Mouse (Mus musculus): ENCODE results near the gene Tspan4. TPM values are rescaled to one million over a fixed set of nuclear protein-coding genes. Genes with fewer than 3 reads are reported as not detected.

The Tspan4 gene
- polyA plus RNA-seq, 1 experiment from 2014 or later = 49.7 TPM

DNA sequence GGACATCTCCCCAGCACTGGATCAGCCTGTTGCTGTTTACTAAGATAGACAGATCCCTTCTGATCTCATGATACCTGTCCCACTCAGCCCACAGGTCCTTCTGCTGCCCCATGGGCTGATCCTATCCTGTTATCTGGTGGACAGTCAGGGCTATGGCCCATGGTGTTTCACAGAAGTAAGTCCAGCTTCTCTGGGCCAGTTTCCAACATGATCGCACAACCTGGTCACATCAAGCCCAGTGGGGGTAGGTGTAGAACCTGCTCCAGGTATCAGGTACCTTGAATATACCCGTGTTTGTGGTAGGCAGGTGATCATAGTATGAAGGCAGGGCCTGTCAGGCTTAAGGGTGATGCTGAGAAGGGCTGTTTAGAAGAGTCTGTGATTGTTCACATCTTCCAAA lies 20.3 kb downstream of the Tspan4 start:
- peaks cover 68% of the 10 kb centered on the region for H3K36me3 ChIP-seq

DNA sequence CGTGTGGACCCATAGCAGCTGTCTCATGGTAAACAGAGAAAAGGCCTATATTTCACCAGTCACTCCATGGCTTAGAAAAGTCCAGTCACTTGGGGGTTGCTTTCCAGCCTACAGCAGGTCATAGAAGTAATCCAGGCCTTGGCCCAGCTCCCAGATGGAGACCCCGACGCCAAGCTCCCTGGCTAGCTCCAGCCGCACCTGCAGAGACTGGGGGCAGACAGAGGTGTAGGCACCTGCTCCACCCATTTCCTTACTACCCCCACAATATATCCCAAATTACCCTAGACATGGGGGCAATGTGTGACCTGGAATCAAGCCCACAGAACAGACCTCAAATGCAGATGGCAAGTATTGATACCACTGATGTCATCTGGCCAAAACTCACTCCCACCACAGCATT lies 20.9 kb downstream of the Tspan4 start:
- Histone ChIP-seq H3K4me1 (replicated peaks) (peaks cover 9% of the 10 kb centered on the region), H3K27me3 (no peaks in the 10 kb centered on the region), H3K4me3 (replicated peaks) (no peak overlapping the region), H3K36me3 (peaks cover 62% of the 10 kb centered on the region), H3K4me2 (no peak overlapping the region), H3K9ac (no peak overlapping the region), H3K9me3 (replicated peaks) (no peaks in the 10 kb centered on the region), H3K27ac (no peak overlapping the region; the same call in 1 of the 2 replicates)
- no peak for DNase-seq
- no peak for ATAC-seq (ENCODE audit: low read depth)
- 77% methylated on average over 4 of the region's 4 CpGs for WGBS (ENCODE audit: insufficient replicate concordance)

More for the DNA sequence above, 20.3 kb downstream of the Tspan4 start:
- H3K9me3 ChIP-seq (replicated peaks) = no peaks in the 10 kb centered on the region
- no peak overlapping the region for H3K4me2 ChIP-seq
- DNase-seq = no peak
- ATAC-seq (ENCODE audit: low read depth) = no peak
- peaks cover 9% of the 10 kb centered on the region for H3K4me1 ChIP-seq (replicated peaks)
- 72% methylated on average over 2 of the region's 2 CpGs for WGBS (ENCODE audit: insufficient replicate concordance)
- H3K27me3 ChIP-seq = no peaks in the 10 kb centered on the region
- H3K4me3 ChIP-seq (replicated peaks) = no peak overlapping the region
- no peak overlapping the region; the same call in 1 of the 2 replicates for H3K27ac ChIP-seq
- no peak overlapping the region for H3K9ac ChIP-seq

DNA sequence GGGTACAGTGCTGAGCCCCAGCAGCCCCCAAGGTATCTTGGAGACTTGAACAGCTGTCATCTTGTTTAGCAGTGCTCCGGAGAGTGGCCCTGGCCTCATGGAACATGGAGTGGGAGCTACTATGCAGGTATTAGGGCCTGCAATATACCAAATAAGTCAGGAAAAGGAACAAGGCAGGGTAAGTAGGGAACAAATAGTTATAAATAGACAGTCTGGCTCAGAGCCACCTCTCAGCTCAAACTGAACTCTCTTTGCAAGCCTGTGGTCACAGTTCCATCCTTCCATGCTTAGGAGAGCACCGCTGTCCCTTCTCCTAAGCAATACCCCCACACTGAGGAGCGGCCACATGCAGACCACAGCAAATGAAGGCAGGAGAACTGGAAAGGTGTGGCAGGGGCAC lies 22.6 kb downstream of the Tspan4 start:
- WGBS (ENCODE audit: insufficient replicate concordance) = 81% methylated on average over 3 of the region's 3 CpGs
- DNase-seq (no peak), ATAC-seq (ENCODE audit: low read depth) (no peak)
- Histone ChIP-seq H3K4me3 (replicated peaks) (no peak overlapping the region), H3K4me2 (no peak overlapping the region), H3K27me3 (no peaks in the 10 kb centered on the region), H3K9me3 (replicated peaks) (no peaks in the 10 kb centered on the region), H3K36me3 (peaks cover 58% of the 10 kb centered on the region), H3K9ac (no peak overlapping the region), H3K4me1 (replicated peaks) (peaks cover 9% of the 10 kb centered on the region), H3K27ac (no peak overlapping the region)

DNA sequence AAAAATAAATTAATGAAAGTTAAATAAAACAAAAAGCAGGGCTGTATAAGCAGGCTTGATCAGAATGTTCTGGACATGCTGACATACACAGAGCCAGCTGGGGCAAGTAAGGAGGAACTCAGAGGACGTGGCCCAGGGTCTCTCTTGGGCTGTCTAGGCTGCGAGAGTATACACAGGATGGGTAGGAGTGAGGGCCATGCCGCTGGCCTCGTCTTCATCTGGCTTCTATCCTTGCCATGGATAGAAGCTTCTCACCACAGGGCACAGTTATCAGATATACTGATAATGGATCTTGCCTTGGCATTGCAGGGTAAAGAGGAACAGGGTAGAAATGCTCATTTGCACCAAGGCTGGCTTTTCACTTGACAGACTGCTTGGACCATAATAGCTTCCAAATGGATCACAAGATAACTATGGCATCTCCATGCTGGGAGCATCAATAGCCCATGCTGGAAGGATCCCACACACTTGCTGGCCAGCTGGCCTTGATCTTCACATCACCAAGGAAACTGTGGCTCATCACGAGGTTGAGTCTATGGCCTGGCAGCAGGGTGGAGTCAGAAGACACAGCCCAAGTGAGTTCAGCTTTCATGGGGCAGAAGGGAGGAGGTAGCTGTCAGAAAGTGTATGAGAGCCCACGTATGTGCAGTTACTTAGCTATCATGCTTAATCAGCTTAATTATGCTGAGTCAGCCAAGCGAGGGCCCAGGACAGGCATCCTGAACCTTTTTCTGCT lies 26.9 kb downstream of the Tspan4 start:
- H3K4me2 ChIP-seq = no peak overlapping the region
- H3K27ac ChIP-seq = peak overlapping the region; percentile 61
- no peak for ATAC-seq (ENCODE audit: low read depth)
- no peaks in the 10 kb centered on the region for H3K27me3 ChIP-seq
- H3K9me3 ChIP-seq (replicated peaks) = no peaks in the 10 kb centered on the region
- no peak overlapping the region for H3K4me3 ChIP-seq (replicated peaks)
- no peak for DNase-seq
- peaks cover 36% of the 10 kb centered on the region for H3K36me3 ChIP-seq
- peaks cover 44% of the 10 kb centered on the region for H3K4me1 ChIP-seq (replicated peaks)
- H3K9ac ChIP-seq = no peak overlapping the region
- 80% methylated on average over 7 of the region's 7 CpGs for WGBS (ENCODE audit: insufficient replicate concordance)

DNA sequence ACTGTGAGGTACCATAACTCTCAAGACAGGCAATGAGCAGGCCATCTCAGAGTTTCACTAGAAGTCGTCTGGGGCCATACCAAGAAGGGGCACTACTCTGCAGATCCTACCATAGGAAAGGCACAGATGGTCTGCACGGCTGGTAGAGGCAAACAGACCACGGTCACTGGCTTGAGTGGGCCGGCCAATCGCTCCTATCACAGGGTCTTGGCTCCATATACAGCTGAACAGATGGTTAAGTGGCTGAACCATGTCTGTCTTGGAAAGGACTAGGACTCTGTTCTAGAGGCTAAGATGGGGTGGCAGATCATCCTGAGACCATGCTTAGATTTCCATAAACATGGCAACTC lies 27.5 kb downstream of the Tspan4 start:
- WGBS (ENCODE audit: insufficient replicate concordance) = 87% methylated on average over 5 of the region's 5 CpGs
- Histone ChIP-seq H3K9me3 (replicated peaks) (no peaks in the 10 kb centered on the region), H3K4me2 (no peak overlapping the region), H3K9ac (no peak overlapping the region), H3K4me1 (replicated peaks) (peaks cover 50% of the 10 kb centered on the region), H3K36me3 (peaks cover 33% of the 10 kb centered on the region), H3K27me3 (no peaks in the 10 kb centered on the region), H3K4me3 (replicated peaks) (no peak overlapping the region), H3K27ac (peak overlapping the region; percentile 61)
- DNase-seq (no peak), ATAC-seq (ENCODE audit: low read depth) (no peak)

DNA sequence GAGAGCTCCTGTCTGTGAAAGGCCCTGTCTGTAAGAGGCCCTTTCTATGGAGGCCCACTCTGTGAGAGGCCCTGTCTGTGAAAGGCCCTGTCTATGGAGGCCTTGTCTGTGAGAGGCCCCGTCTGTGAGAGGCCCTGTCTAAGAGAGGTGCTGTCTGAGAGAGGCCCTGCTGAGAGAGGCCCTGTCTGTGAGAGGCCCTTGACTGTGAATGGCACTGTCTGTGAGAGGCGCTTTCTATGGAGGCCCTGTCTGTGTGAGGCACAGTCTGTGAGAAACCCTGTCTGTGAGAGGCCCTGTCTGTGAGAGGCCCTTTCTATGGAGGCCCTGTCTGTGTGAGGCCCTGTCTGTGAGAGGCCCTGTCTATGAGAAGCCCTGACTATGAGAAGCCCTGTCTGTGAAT lies 31.2 kb downstream of the Tspan4 start:
- Histone ChIP-seq H3K4me2 (peak overlapping the region; percentile 77), H3K27me3 (no peaks in the 10 kb centered on the region), H3K36me3 (peaks cover 51% of the 10 kb centered on the region), H3K9ac (peak overlapping the region; percentile 80), H3K4me1 (replicated peaks) (peaks cover 80% of the 10 kb centered on the region), H3K27ac (peak overlapping the region; percentile 93), H3K9me3 (replicated peaks) (no peaks in the 10 kb centered on the region), H3K4me3 (replicated peaks) (peak overlapping the region; percentile 75)
- DNase-seq = peak; percentile 23
- peak; percentile 67 for ATAC-seq (ENCODE audit: low read depth)
- WGBS (ENCODE audit: insufficient replicate concordance) = 50% methylated on average over 2 of the region's 2 CpGs

DNA sequence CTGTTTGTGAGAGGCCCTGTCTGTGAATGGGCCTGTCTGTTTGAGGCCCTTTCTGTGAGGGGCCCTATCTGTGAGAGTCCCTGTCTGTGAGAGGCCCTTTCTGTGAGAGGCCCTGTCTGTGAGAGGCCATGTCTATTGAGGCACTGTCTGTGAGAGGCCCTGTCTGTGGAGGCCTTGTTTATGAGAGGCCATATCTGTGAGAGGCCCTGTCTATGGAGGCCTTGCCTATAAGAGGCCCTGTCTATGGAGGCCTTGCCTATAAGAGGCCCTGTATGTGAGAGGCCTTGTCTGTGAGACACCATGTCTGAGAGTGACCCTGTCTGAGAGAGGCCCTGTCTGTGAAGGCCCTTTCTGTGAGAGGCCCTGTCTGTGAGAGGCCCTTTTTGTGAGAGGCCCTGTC lies 33.1 kb downstream of the Tspan4 start:
- peak overlapping the region; percentile 93 for H3K27ac ChIP-seq
- no peaks in the 10 kb centered on the region for H3K27me3 ChIP-seq
- ATAC-seq (ENCODE audit: low read depth) (peak; percentile 87), DNase-seq (peak; percentile 41)
- H3K9me3 ChIP-seq (replicated peaks) = no peaks in the 10 kb centered on the region
- H3K4me1 ChIP-seq (replicated peaks) = peaks cover 71% of the 10 kb centered on the region
- peak overlapping the region; percentile 80 for H3K9ac ChIP-seq
- H3K4me2 ChIP-seq = peak overlapping the region; percentile 77
- peak overlapping the region; percentile 75 for H3K4me3 ChIP-seq (replicated peaks)
- H3K36me3 ChIP-seq = peaks cover 55% of the 10 kb centered on the region

DNA sequence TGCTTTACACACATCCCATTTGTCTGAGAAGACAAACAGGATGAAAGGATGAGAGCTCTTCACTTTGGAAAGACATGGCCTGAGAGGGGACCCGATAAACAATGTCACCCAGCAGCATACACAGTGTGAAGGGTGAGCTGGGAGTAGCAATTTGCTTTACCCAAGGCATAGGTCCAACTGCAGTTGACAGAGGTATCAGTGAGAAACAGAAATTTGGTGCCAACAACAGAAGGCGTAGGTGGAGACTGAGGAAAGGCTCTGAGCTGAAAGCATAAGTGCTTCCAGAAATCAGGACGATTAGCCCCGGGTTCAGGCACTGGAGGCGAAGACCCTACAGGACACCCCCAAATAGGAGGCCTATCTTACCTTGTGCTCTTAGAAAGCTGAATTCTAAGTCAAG lies 35.2 kb downstream of the Tspan4 start:
- Histone ChIP-seq H3K36me3 (peaks cover 72% of the 10 kb centered on the region), H3K27ac (peak overlapping the region; percentile 93), H3K4me1 (replicated peaks) (peaks cover 56% of the 10 kb centered on the region), H3K9me3 (replicated peaks) (no peaks in the 10 kb centered on the region), H3K27me3 (no peaks in the 10 kb centered on the region), H3K4me2 (no peak overlapping the region), H3K9ac (no peak overlapping the region), H3K4me3 (replicated peaks) (no peak overlapping the region)
- DNase-seq (no peak), ATAC-seq (ENCODE audit: low read depth) (no peak)
- WGBS (ENCODE audit: insufficient replicate concordance) = 85% methylated on average over 5 of the region's 5 CpGs

DNA sequence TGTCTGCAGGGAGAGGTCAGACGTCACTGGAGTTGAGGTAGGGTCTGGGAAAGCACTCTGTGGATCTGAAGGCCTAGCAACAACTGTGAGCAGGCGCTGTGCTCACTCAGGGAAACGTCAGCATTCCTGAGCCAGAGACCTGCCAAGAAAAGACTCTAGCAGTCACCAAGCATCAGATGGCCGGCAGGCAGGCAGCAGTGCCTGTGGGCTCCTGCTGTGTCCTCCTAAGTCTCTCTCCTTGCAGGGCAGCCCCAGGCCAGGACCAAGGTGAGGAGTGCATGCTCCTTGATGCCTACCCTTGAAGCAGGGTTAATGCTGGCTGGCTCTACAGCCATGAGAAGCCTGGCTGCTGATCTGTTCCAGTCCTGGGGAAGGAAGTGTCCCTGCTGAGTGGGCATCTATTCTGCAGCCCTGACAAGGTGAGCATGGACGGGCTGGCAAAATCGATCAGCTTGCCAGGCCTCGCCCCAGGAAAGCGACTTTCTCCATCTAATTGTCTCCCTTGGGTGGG lies 35.7 kb downstream of the Tspan4 start:
- ATAC-seq (ENCODE audit: low read depth) = no peak
- 86% methylated on average over 8 of the region's 8 CpGs for WGBS (ENCODE audit: insufficient replicate concordance)
- Histone ChIP-seq H3K4me3 (replicated peaks) (no peak overlapping the region), H3K27me3 (no peaks in the 10 kb centered on the region), H3K36me3 (peaks cover 77% of the 10 kb centered on the region), H3K4me1 (replicated peaks) (peaks cover 53% of the 10 kb centered on the region), H3K27ac (0 out of 2 replicates have a peak overlapping the region, but pooled peaks have one; percentile 93), H3K9ac (no peak overlapping the region), H3K9me3 (replicated peaks) (no peaks in the 10 kb centered on the region), H3K4me2 (no peak overlapping the region)
- DNase-seq = no peak

DNA sequence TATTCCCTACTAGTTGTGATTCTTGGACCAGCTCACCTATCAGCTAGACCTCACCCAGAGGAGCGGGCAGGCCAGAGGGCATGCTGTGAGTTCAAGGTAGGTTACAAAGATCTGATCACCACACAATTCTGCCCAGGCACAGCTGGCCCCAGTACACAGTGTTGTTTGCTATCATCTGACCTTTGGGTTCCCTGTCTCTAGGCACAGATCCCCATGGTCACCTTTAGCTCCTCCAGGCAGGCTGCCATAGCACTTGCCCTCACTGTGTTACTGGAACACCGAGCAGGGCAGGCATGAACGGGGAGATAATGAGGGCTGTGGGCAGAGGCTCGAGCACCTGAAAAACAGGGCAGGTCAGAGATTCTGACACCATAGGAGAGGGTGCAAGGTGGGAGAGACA lies 42.6 kb downstream of the Tspan4 start:
- ATAC-seq (ENCODE audit: low read depth) (peak; percentile 60), DNase-seq (no peak)
- Histone ChIP-seq H3K36me3 (peaks cover 77% of the 10 kb centered on the region), H3K9me3 (replicated peaks) (no peaks in the 10 kb centered on the region), H3K9ac (no peak overlapping the region), H3K4me2 (no peak overlapping the region), H3K4me1 (replicated peaks) (peaks cover 35% of the 10 kb centered on the region), H3K27ac (peak overlapping the region; percentile 37), H3K27me3 (no peaks in the 10 kb centered on the region), H3K4me3 (replicated peaks) (no peak overlapping the region)
- WGBS (ENCODE audit: insufficient replicate concordance) = 57% methylated on average over 4 of the region's 4 CpGs

DNA sequence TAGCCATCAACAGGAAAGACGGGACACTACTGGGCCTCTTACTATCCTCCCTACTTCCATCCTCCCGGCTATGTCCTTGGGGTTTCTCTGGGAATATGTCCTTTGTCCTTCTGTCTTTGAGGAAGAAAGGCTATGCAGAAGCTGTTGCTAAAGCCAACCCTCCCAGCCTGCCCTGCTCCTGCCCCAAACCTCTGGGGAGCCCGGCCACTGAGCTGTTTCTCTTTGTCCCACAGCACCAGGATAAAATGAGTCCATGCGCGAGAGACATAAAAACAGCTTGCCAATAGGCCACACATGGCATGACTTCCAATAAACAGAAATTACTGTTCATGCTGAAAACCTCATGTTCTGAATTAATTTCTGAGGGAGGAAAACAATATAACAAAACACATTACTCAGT lies 43.3 kb downstream of the Tspan4 start:
- ATAC-seq (ENCODE audit: low read depth) = no peak
- H3K4me2 ChIP-seq = no peak overlapping the region
- 92% methylated on average over 5 of the region's 5 CpGs for WGBS (ENCODE audit: insufficient replicate concordance)
- peak overlapping the region; percentile 49; the same call in 1 of the 2 replicates for H3K9ac ChIP-seq
- H3K36me3 ChIP-seq = peaks cover 70% of the 10 kb centered on the region
- H3K4me1 ChIP-seq (replicated peaks) = peaks cover 35% of the 10 kb centered on the region
- no peak for DNase-seq
- H3K27me3 ChIP-seq = no peaks in the 10 kb centered on the region
- peak overlapping the region; percentile 26; the same call in 1 of the 2 replicates for H3K27ac ChIP-seq
- H3K9me3 ChIP-seq (replicated peaks) = no peaks in the 10 kb centered on the region
- H3K4me3 ChIP-seq (replicated peaks) = no peak overlapping the region

DNA sequence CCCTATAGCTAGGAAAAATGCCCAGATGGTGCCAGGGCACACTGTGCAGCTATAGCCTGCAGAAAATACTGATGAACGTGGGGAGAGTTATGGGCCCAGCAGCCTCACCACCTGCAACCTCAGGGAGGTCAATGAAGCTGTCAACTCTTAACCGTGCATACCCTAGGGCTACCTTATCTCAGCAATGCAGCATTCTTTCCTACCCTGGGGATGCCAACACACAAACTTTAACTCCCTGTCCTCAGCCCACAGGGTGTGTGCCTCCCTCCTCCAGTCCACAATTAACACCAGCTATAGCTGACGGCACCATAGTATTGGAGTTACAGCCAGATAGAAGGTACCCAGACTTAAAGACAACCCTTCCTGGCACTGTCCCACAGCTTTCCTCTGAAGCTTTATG lies 43.9 kb downstream of the Tspan4 start:
- H3K36me3 ChIP-seq = peaks cover 69% of the 10 kb centered on the region
- H3K27ac ChIP-seq = peak overlapping the region; percentile 69
- H3K9ac ChIP-seq = peak overlapping the region; percentile 49
- peak; percentile 37 for DNase-seq
- peak overlapping the region; percentile 17; the same call in 1 of the 2 replicates for H3K4me2 ChIP-seq
- no peak overlapping the region for H3K4me3 ChIP-seq (replicated peaks)
- H3K27me3 ChIP-seq = no peaks in the 10 kb centered on the region
- peak; percentile 85 for ATAC-seq (ENCODE audit: low read depth)
- WGBS (ENCODE audit: insufficient replicate concordance) = 23% methylated on average over 3 of the region's 3 CpGs
- peaks cover 35% of the 10 kb centered on the region for H3K4me1 ChIP-seq (replicated peaks)
- H3K9me3 ChIP-seq (replicated peaks) = no peaks in the 10 kb centered on the region
